Mouse (Mus musculus) E14TG2a.4 (cell line): Measurements from ENCODE around the gene Alkbh2.

ENCODE experiments used
- CTCF ChIP-seq: conservative IDR thresholded peaks from 2 replicates; pipeline ENCODE4 v1.5.1; 2014; ENCODE audit warnings: low read length
- NANOG ChIP-seq: IDR thresholded peaks from 2 replicates; pipeline ENCODE4 v1.6.1; 2014; ENCODE audit warnings: borderline replicate concordance, low read length, mixed read lengths
- POU5F1 ChIP-seq: IDR thresholded peaks from 2 replicates; pipeline ENCODE4 v1.6.1; 2014; ENCODE audit warnings: low read length, borderline replicate concordance

GRCm38 (mm10) chr5:114147043-114147972, 19.3 kb upstream of the Alkbh2 start:
- no peak for TF ChIP-seq CTCF
- no peak for TF ChIP-seq NANOG
- TF ChIP-seq POU5F1: no peak
